Comparison of ENCODE assay signal across 9 mouse cellular contexts in the genomic region with DNA sequence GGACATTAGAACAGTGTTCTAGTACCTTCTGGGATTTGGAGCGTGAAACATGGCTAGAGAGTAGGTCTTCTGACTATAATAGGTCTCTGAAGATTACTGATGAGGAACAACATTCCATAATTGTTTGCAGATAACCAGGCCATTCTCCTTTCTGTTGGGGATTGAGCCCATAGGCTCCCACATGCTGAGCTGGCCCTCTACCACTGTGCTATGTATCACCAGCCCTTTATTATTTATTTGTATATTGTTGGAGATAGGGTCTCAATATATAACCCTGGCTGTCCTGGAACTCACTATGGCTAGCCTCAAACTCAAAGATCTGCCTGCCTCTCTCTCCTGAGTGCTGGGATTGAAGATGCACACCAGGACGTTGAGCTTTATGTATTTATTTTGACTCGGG. TPM values are rescaled to one million over a fixed set of nuclear protein-coding genes. Genes with fewer than 3 reads are reported as not detected.
DNase-seq lines count a peak whose midpoint lies in the region; ATAC-seq and TF ChIP-seq lines count a peak whose summit lies in the region.
"Had no signal": no experiment of that assay in that cellular context is flagged by ENCODE, and none has a peak within 500 bp of the region (broad histone marks: within the 10 kb centered on the region; RNA-seq: fewer than 3 reads in every experiment).

No protein-coding gene starts in this region.

- H3K4me1 ChIP-seq in lung, adult 2 months (ENCODE audit: control insufficient read depth, insufficient read depth, low read length) = peaks cover 5% of the 10 kb centered on the region
- H3K4me1 ChIP-seq in embryonic fibroblast, embryonic 13.5 days (ENCODE audit: control insufficient read depth, insufficient read depth, low read length) = peaks cover 6% of the 10 kb centered on the region; the same call in 1 of the 2 replicates
- peaks cover 4% of the 10 kb centered on the region; the same call in 1 of the 2 replicates for H3K4me1 ChIP-seq in limb, embryonic 11.5 days (ENCODE audit: control insufficient read depth, insufficient read depth, low read length)
- peaks cover 13% of the 10 kb centered on the region for H3K4me1 ChIP-seq in olfactory bulb, adult 2 months (ENCODE audit: control insufficient read depth, insufficient read depth, low read length)

- no peak overlapping the region for H3K9ac ChIP-seq in limb, embryonic 11.5 days (ENCODE audit: low read length)

- no peaks in the 10 kb centered on the region for H3K27me3 ChIP-seq in limb, embryonic 11.5 days (ENCODE audit: control insufficient read depth, insufficient read depth, low read length)

- WGBS in lung, adult 2 months = 46% methylated on average over 3 of the region's 3 CpGs
- 58% methylated on average over 3 of the region's 3 CpGs for WGBS in limb, embryonic 11.5 days
- WGBS in olfactory bulb, adult 2 months = 66% methylated on average over 3 of the region's 3 CpGs

- H3K36me3 ChIP-seq in limb, embryonic 11.5 days (ENCODE audit: control insufficient read depth, insufficient read depth, low read length) = no peaks in the 10 kb centered on the region

- no peaks in the 10 kb centered on the region for H3K9me3 ChIP-seq in limb, embryonic 11.5 days (ENCODE audit: control insufficient read depth, low read length)

- no peak for DNase-seq in lung, adult 2 months
- no peak for DNase-seq in lung, postnatal 4 days
- DNase-seq in limb, embryonic 11.5 days (ENCODE audit: low spot score) = no peak
- no peak for DNase-seq in gastrocnemius, postnatal 14 days
- DNase-seq in T-cell, adult 2 months (ENCODE audit: low spot score) = no peak
- DNase-seq in left cerebral cortex, adult 9 months (ENCODE audit: low spot score in 2 of 2) = no peak

- intact Hi-C loops in gastrocnemius, postnatal 14 days (cut with DNase I; ENCODE audit: low total_unique reads) = no loop called here

- no peak for TF ChIP-seq CTCF in lung, adult 2 months (IDR thresholded peaks at IDR 0.05; ENCODE audit: insufficient read depth, low read length)
- TF ChIP-seq CTCF in embryonic fibroblast, embryonic 13.5 days (IDR thresholded peaks at IDR 0.05; ENCODE audit: borderline replicate concordance, insufficient read depth, low read length) = no peak
- TF ChIP-seq CTCF in olfactory bulb, adult 2 months (IDR thresholded peaks at IDR 0.05; ENCODE audit: insufficient read depth, low read depth, low read length) = no peak

- TF ChIP-seq POLR2A in lung, adult 2 months (IDR thresholded peaks at IDR 0.05; ENCODE audit: borderline replicate concordance, extremely low read depth, low read depth, low read length) = no peak
- TF ChIP-seq POLR2A in embryonic fibroblast, embryonic 13.5 days (IDR thresholded peaks at IDR 0.05; ENCODE audit: low read depth, low read length) = no peak
- TF ChIP-seq POLR2A in olfactory bulb, adult 2 months (IDR thresholded peaks at IDR 0.05; ENCODE audit: insufficient read depth, low read depth, low read length) = no peak

- peak overlapping the region; percentile 66 for H3K4me3 ChIP-seq in lung, adult 2 months (replicated peaks; ENCODE audit: extremely low read depth, low read depth, low read length)
- H3K4me3 ChIP-seq in embryonic fibroblast, embryonic 13.5 days (ENCODE audit: insufficient read depth, low read length) = peak overlapping the region; percentile 18
- peak overlapping the region; percentile 62 for H3K4me3 ChIP-seq in limb, embryonic 11.5 days (ENCODE audit: low read depth, low read length)
- peak overlapping the region; percentile 69; the same call in 1 of the 2 replicates for H3K4me3 ChIP-seq in olfactory bulb, adult 2 months (ENCODE audit: insufficient read depth, low read depth, low read length)

- no peak overlapping the region for H3K27ac ChIP-seq in embryonic fibroblast, embryonic 13.5 days (ENCODE audit: insufficient read depth, low read length)
- H3K27ac ChIP-seq in limb, embryonic 11.5 days (replicated peaks; ENCODE audit: low read depth, low read length) = no peak overlapping the region
- H3K27ac ChIP-seq in olfactory bulb, adult 2 months (ENCODE audit: insufficient read depth, low read depth, low read length) = no peak overlapping the region

- 0 out of 2 replicates have a peak, but pooled peaks have one; percentile 42 for ATAC-seq in limb, embryonic 11.5 days (ENCODE audit: insufficient number of reproducible peaks, low FRiP score, low TSS enrichment, low read depth)

- H3K4me2 ChIP-seq in limb, embryonic 11.5 days (ENCODE audit: low read depth, severe bottlenecking) = peak overlapping the region; percentile 96

RNA-seq across cellular contexts. Expression of gene Snx8, which starts 0.6 kb away (rescaled TPM):
- polyA plus RNA-seq in lung, adult 2 months (2012; rRNA removed) = 18.7 and 20.0 TPM in 2 replicates
- 15.2 and 16.4 TPM in 2 replicates for polyA plus RNA-seq in embryonic fibroblast, embryonic 13.5 days (2011; ENCODE audit: insufficient read length, low read depth, missing spikeins)
- polyA plus RNA-seq in limb, embryonic 11.5 days (2014; fragmentation: Nextera tagmentation; extraction: Ambion mirVana) = 9.7 and 10.1 TPM in 2 replicates
- not detected in 2 replicates for polyA plus RNA-seq in olfactory bulb, adult 2 months (2012; ENCODE audit: insufficient read depth, insufficient read length, low replicate concordance, missing spikeins)
- total RNA-seq in gastrocnemius, postnatal 14 days (2021) = 1 to 10 TPM; 9.0 to 9.8 TPM

RNA-seq across cellular contexts. Expression of gene Eif3b, which starts 29.5 kb away (rescaled TPM):
- polyA plus RNA-seq in lung, adult 2 months (2012; rRNA removed) = 83.0 and 86.2 TPM in 2 replicates
- 149 and 201 TPM in 2 replicates for polyA plus RNA-seq in embryonic fibroblast, embryonic 13.5 days (2011; ENCODE audit: insufficient read length, low read depth, missing spikeins)
- polyA plus RNA-seq in limb, embryonic 11.5 days (2014; fragmentation: Nextera tagmentation; extraction: Ambion mirVana) = 210 and 212 TPM in 2 replicates
- polyA plus RNA-seq in olfactory bulb, adult 2 months (2012; ENCODE audit: insufficient read depth, insufficient read length, low replicate concordance, missing spikeins) = not detected in 2 replicates
- 10 to 100 TPM; 81.7 to 88.9 TPM for total RNA-seq in gastrocnemius, postnatal 14 days (2021)

RNA-seq across cellular contexts. Expression of gene Gm4869, which starts 55.8 kb away (rescaled TPM):
- 0.05 TPM in 1 of 2 replicates, not detected in the other for polyA plus RNA-seq in lung, adult 2 months (2012; rRNA removed)
- not detected in 2 replicates for polyA plus RNA-seq in embryonic fibroblast, embryonic 13.5 days (2011; ENCODE audit: insufficient read length, low read depth, missing spikeins)
- not detected in 2 replicates for polyA plus RNA-seq in limb, embryonic 11.5 days (2014; fragmentation: Nextera tagmentation; extraction: Ambion mirVana)
- polyA plus RNA-seq in olfactory bulb, adult 2 months (2012; ENCODE audit: insufficient read depth, insufficient read length, low replicate concordance, missing spikeins) = not detected in 2 replicates
- not detected for total RNA-seq in gastrocnemius, postnatal 14 days (2021)
- total RNA-seq: gastrocnemius, postnatal 10 days had no signal

RNA-seq across cellular contexts. Expression of gene Mrm2, which starts 57.9 kb away (rescaled TPM):
- polyA plus RNA-seq in lung, adult 2 months (2012; rRNA removed) = 5.4 and 7.4 TPM in 2 replicates
- polyA plus RNA-seq in embryonic fibroblast, embryonic 13.5 days (2011; ENCODE audit: insufficient read length, low read depth, missing spikeins) = 5.1 and 8.3 TPM in 2 replicates
- polyA plus RNA-seq in limb, embryonic 11.5 days (2014; fragmentation: Nextera tagmentation; extraction: Ambion mirVana) = 23.5 and 27.3 TPM in 2 replicates
- polyA plus RNA-seq in olfactory bulb, adult 2 months (2012; ENCODE audit: insufficient read depth, insufficient read length, low replicate concordance, missing spikeins) = not detected in 2 replicates
- total RNA-seq in gastrocnemius, postnatal 14 days (2021) = 1 to 10 TPM; 6.9 to 7.2 TPM

Comparison
In these comparisons a context has a peak if more than half of its experiments do, and no peak if none do; other contexts are left out.
1. H3K4me3 ChIP-seq: peak in every context shown above with its lines; median percentile 69 in olfactory bulb, adult 2 months; 66 in lung, adult 2 months; 62 in limb, embryonic 11.5 days; 18 in embryonic fibroblast, embryonic 13.5 days.
2. RNA of gene Snx8, which starts 0.6 kb away (polyA plus RNA-seq): 18.7 to 20.0 TPM in lung, adult 2 months, 15.2 to 16.4 TPM in embryonic fibroblast, embryonic 13.5 days and 9.7 to 10.1 TPM in limb, embryonic 11.5 days; not detected in olfactory bulb, adult 2 months; every median in the first group is over 10 times any median in the second.